ENCODE assay signal across 10 mouse cellular contexts in genomic region chr4:62274841-62275536, GRCm38 (mm10). TPM values are rescaled to one million over a fixed set of nuclear protein-coding genes. Genes with fewer than 3 reads are reported as not detected.
DNase-seq lines count a peak whose midpoint lies in the region; ATAC-seq lines count a peak whose summit lies in the region.
"Had no signal": no experiment of that assay in that cellular context is flagged by ENCODE, and none has a peak within 500 bp of the region (broad histone marks: within the 10 kb centered on the region; RNA-seq: fewer than 3 reads in every experiment).

No protein-coding gene starts in this region.

- H3K4me2 ChIP-seq in forebrain, embryonic 16.5 days (ENCODE audit: low read length) = no peak overlapping the region
- peak overlapping the region; percentile 5; the same call in 1 of the 2 replicates for H3K4me2 ChIP-seq in midbrain, embryonic 16.5 days (ENCODE audit: low read length)

- DNase-seq in heart, adult 11 months = peak; percentile 91
- no peak for DNase-seq in heart, postnatal 4 days
- DNase-seq in NIH3T3 (ENCODE audit: low read depth) = peak; percentile 84
- DNase-seq in spleen, postnatal 14 days (ENCODE audit: low spot score in 2 of 2) = no peak
- DNase-seq in adrenal gland, postnatal 25 days = no peak

- WGBS in forebrain, embryonic 16.5 days = 5% methylated on average over 12 of the region's 12 CpGs
- WGBS in midbrain, embryonic 16.5 days = 4% methylated on average over 12 of the region's 12 CpGs

- H3K9me3 ChIP-seq in forebrain, embryonic 16.5 days (ENCODE audit: control insufficient read depth, low read length) = no peaks in the 10 kb centered on the region
- H3K9me3 ChIP-seq in midbrain, embryonic 16.5 days (replicated peaks; ENCODE audit: control insufficient read depth, low read length, poor library complexity, severe bottlenecking) = no peaks in the 10 kb centered on the region

- H3K27ac ChIP-seq in forebrain, embryonic 16.5 days (ENCODE audit: low read length) = no peak overlapping the region
- H3K27ac ChIP-seq in midbrain, embryonic 16.5 days (ENCODE audit: low read length) = no peak overlapping the region

- no peaks in the 10 kb centered on the region for H3K27me3 ChIP-seq in forebrain, embryonic 16.5 days (replicated peaks; ENCODE audit: control insufficient read depth, insufficient read depth, low read length)
- H3K27me3 ChIP-seq in midbrain, embryonic 16.5 days (ENCODE audit: control insufficient read depth, insufficient read depth, low read depth, low read length) = no peaks in the 10 kb centered on the region
- H3K27me3 ChIP-seq: CH12.LX had no signal

- no peaks in the 10 kb centered on the region for H3K36me3 ChIP-seq in forebrain, embryonic 16.5 days (ENCODE audit: control insufficient read depth, insufficient read depth)
- no peaks in the 10 kb centered on the region for H3K36me3 ChIP-seq in midbrain, embryonic 16.5 days (ENCODE audit: control insufficient read depth, insufficient read depth, low read length)

- H3K9ac ChIP-seq in forebrain, embryonic 16.5 days (replicated peaks; ENCODE audit: low read depth, low read length) = no peak overlapping the region
- H3K9ac ChIP-seq in midbrain, embryonic 16.5 days (ENCODE audit: low read depth, low read length) = no peak overlapping the region

- peak; percentile 83 for ATAC-seq in forebrain, embryonic 16.5 days
- ATAC-seq in midbrain, embryonic 16.5 days = peak; percentile 88
- no peak for ATAC-seq in cerebellum, adult (ENCODE audit: insufficient number of reproducible peaks, low FRiP score, low TSS enrichment)

- peaks cover 8% of the 10 kb centered on the region for H3K4me1 ChIP-seq in forebrain, embryonic 16.5 days (replicated peaks; ENCODE audit: control insufficient read depth, insufficient read depth, low read length)
- no peaks in the 10 kb centered on the region for H3K4me1 ChIP-seq in midbrain, embryonic 16.5 days (ENCODE audit: control insufficient read depth, insufficient read depth, low read length)

- H3K4me3 ChIP-seq in forebrain, embryonic 16.5 days (replicated peaks; ENCODE audit: low read length) = no peak overlapping the region
- H3K4me3 ChIP-seq in midbrain, embryonic 16.5 days (ENCODE audit: low read depth, low read length) = no peak overlapping the region

RNA-seq across cellular contexts. Expression of gene Slc31a2, which starts 12.6 kb away (rescaled TPM):
- 1 to 10 TPM; 7.9 TPM for total RNA-seq in heart, postnatal 4 days (2021)
- 13.0 and 15.6 TPM in 2 replicates for polyA plus RNA-seq in forebrain, embryonic 16.5 days (2015; fragmentation: Nextera tagmentation; extraction: Ambion mirVana)
- 17.3 and 18.7 TPM in 2 replicates for polyA plus RNA-seq in midbrain, embryonic 16.5 days (2015; fragmentation: Nextera tagmentation; extraction: Ambion mirVana)
- total RNA-seq in adrenal gland, postnatal 25 days (2021) = 27.7 and 30.6 TPM in 2 replicates

RNA-seq across cellular contexts. Expression of gene Zfp37, which starts 44.1 kb away (rescaled TPM):
- total RNA-seq in heart, postnatal 4 days (2021) = 1 to 10 TPM; 7.8 to 8.3 TPM
- polyA plus RNA-seq in forebrain, embryonic 16.5 days (2015; fragmentation: Nextera tagmentation; extraction: Ambion mirVana) = 22.8 and 22.9 TPM in 2 replicates
- 35.9 and 37.2 TPM in 2 replicates for polyA plus RNA-seq in midbrain, embryonic 16.5 days (2015; fragmentation: Nextera tagmentation; extraction: Ambion mirVana)
- 3.8 and 5.2 TPM in 2 replicates for total RNA-seq in adrenal gland, postnatal 25 days (2021)
- total RNA-seq: CH12.LX; common myeloid progenitor, adult 5-6 weeks had no signal

Comparison
In these comparisons a context has a peak if more than half of its experiments do, and no peak if none do; other contexts are left out.
1. DNase-seq: peak in heart, adult 11 months (single experiment) and NIH3T3 (single experiment); none in heart, postnatal 4 days (single experiment), spleen, postnatal 14 days (0 of 2) and adrenal gland, postnatal 25 days (single experiment).